Mouse (Mus musculus) CD4-positive, CD25-positive, alpha-beta regulatory T cell, adult 4 months (primary cell): ENCODE results near the gene Acin1. TPM values are rescaled to one million over a fixed set of nuclear protein-coding genes. Genes with fewer than 3 reads are reported as not detected.
A peak's percentile ranks its signal among the peaks of the same experiment; 100 is the strongest.

Experiments
- ATAC-seq: one replicate; pipeline ENCODE4 v1.8.0; 2017
- polyA plus RNA-seq, 2 experiments: library from polyadenylated mRNA; unstranded; fragments of 100-300 nt; shearing (Covaris generic); gene quantifications; one replicate each; pipeline ENCODE4 v1.2.1; 2017

The Acin1 gene
- polyA plus RNA-seq, 2 experiments from 2014 or later = 151 to 179 TPM

DNA sequence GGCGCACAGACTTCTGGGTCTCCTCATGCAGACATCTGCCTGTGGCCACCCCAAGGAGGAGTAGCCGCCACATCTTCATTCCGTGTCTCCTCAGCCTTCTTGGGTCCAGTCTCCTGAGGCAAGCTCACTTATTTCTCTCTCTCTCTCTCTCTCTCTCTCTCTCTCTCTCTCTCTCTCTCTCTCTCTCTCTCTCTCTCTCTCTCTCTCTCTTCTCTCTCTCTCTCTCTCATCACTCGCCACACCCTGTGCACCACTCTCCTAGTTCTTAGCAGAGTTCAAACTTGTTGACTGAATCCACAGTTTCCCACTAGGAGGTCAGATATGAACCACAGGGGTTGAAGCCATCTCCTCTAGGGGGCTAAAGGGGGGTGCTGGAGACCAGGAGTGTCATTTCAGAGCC is 12.0 kb upstream of the Acin1 start, which contains the start of gene Gm29776:
Gene Gm29776, minus strand, starts transcription at position 101 of the 400 bp plus-strand sequence.
- ATAC-seq = no peak

- no peak for ATAC-seq
These were observed 10.0 kb upstream of the Acin1 start for GRCm38 (mm10) chr14:54696752-54697151.

GRCm38 (mm10) chr14:54695042-54695441 is 8.3 kb upstream of the Acin1 start:
- no peak for ATAC-seq

- ATAC-seq = no peak
These were observed 520 bp upstream of the Acin1 start for GRCm38 (mm10) chr14:54687251-54687650.

- peak; percentile 25 for ATAC-seq
These were observed 639 bp downstream of the Acin1 start, which contains the start of gene 1700123O20Rik for GRCm38 (mm10) chr14:54686063-54686521. Gene 1700123O20Rik (plus strand): TSS chr14:54686216.

DNA sequence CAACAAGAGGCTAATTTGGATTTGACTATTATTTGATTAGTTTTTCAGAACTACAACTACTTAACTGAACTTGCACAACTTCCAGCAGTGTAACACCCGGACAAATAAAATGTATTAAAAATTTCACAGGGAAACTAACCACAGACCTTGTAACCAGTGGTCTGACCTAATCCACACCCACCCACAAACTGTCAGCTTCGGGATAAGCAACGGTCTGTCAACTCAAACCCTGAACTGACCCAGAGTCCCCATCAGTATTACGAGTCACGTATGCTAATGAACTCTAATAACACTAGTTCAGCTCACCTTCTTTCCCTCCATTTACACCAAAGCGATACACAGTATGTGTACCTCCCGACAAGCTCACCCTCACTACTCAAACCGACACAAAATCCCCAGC is 1.3 kb downstream of the Acin1 start:
- no peak for ATAC-seq

- ATAC-seq = no peak
These were observed 4.3 kb downstream of the Acin1 start for GRCm38 (mm10) chr14:54682396-54682795.

DNA sequence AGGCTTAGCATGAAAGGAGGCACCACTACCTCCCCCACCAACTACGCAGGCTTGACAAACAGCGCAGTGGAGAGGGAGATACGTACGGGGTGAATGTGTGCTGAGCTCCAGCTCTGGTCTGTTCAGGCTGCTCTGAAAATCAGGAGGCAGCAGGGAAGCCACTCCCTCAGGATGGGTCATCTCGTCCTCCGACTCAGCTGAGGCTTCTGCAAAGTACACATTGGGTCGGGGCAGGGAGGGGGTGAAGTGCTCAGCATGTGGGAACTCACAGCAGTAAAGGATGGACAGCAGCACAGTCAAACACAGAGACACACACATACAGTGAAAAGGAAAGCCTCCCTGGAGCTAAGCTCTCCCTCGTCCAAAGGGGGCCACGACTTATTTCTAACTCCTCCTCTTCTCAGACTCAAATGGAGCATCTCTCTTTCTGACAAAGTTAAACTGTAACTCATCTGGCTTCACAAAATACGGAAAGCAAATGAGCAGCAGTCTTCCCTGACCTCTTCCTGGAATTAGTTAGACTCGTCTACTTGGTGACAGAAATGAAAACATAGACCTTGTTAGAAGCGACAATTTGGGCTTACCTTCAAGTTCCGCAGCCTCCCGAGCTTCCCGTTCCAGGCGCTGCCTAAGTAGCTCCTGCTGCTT is 8.0 kb downstream of the Acin1 start:
- no peak for ATAC-seq

- no peak for ATAC-seq
These were observed 10.4 kb downstream of the Acin1 start for GRCm38 (mm10) chr14:54676290-54676689.

DNA sequence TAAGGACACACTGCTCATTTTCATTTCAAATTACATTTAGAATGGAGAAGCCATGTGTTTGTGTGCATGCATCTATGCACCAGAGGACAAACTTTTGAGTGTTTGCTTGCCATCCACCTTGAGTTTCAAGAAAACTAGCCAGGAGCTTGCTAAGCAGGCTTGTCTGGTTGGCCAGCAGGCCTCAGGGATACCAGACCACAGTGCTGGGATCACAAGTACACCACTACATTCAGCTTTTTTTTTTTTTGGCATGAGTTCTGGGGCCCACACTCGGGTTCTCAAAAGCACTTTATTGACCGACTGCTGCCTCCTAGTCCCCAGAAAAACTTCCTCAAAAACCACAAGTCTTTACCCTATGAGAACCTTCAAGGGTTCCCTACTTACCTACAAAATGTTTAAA is 12.4 kb downstream of the Acin1 start:
- ATAC-seq = no peak

GRCm38 (mm10) chr14:54669381-54669780 is 17.4 kb downstream of the Acin1 start:
- peak; percentile 39 for ATAC-seq

- no peak for ATAC-seq
These were observed 22.1 kb downstream of the Acin1 start for GRCm38 (mm10) chr14:54664477-54665222.

GRCm38 (mm10) chr14:54660009-54660408 is 26.7 kb downstream of the Acin1 start:
- no peak for ATAC-seq

GRCm38 (mm10) chr14:54653496-54653895 is 33.2 kb downstream of the Acin1 start:
- peak; percentile 91 for ATAC-seq

GRCm38 (mm10) chr14:54652787-54653186 is 33.9 kb downstream of the Acin1 start:
- no peak for ATAC-seq

- ATAC-seq = no peak
These were observed 35.2 kb downstream of the Acin1 start for GRCm38 (mm10) chr14:54651556-54651955.

DNA sequence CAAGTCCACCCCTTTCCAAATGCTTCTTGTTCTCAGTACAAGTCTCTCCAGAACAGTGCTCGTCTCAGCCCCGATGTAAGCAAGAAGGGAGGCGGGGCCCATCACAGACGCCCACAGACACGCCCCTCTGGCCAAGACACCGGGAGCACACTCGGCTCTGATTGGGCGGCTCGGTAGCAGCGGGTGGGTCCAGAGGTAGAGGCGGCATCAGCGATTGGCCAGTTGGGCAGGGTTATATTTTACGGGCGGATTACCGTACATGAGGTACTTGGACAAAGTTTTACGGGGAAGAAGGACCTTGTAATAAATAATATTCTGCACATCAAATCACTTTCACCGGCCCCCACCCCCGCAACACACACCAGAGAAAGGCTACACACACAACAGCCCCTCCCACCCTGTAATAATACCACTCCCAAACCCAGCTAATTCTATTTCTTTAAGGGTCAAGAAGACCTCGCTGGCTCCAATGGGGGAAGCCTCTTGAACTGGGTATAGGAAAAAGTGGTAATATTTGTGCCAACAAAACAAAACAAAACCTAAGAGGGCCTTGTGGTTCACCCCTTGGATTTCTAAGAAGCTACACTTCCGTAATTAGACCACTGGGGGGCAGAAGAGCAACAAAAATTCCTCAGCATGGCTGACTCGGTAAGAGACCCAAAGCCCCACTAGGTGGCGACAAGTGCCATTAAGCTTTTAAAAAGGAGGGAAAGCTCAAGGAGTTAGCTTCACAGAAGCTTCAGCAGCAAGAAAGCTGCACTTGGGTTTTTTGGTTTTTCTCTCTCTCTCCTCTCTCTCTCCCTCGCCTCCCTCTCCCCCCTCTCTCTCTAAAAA is 35.9 kb downstream of the Acin1 start:
- ATAC-seq = peak; percentile 73

GRCm38 (mm10) chr14:54647900-54648299 is 38.8 kb downstream of the Acin1 start:
- ATAC-seq = no peak

DNA sequence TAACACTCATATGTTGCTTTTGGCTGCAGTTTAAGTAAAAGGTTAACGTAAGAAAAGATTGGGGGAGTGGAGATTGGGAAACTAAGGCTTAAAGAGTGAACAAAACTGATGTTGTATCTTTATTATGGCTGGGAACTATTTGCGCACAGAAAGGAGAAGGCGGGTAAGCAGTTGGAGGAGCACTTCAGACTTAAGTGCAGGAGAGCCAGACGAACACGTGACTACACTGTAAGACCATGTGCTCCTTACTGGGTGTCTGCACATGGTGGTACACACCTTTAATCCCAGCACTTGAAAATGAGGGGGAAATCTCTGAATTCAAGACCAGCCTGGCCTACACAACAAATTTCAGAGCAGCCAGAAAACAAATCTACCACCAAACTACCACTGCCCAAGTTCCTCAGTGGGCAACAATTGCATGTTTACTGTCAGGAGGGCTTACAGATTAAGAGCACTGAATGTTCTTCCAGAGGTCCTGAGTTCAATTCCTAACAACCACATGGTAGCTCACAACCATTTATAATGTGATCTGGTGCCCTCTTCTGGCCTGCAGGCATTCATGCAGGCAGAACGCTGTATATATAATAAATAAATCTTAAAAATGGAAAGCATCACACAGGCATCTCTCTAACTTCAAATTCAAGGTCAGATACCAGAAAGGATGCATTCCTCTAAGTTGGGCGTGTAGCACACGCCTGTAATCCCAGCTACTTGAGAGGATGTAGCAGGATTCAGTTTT is 39.7 kb downstream of the Acin1 start:
- ATAC-seq = no peak

GRCm38 (mm10) chr14:54646455-54646854 is 40.3 kb downstream of the Acin1 start:
- ATAC-seq = no peak

DNA sequence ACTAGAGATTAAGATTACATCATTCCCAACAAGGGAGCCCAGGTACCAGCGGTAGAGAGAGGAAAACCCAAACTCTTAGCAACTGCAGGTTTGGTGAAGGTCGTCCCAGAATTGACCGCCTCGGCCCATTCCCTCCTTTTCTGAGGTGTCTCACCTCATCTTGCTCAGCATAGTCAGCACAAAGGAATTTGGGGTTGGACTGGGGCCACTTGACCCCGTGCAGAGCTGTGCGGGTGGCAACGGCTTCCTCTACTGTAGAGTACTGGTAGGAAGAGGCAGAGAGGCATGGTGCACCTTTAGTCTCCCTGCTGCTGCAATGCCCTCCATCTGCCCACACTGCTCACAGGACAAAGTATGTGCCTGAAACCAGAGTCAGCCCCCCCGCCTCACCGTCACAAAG is 42.4 kb downstream of the Acin1 start:
- no peak for ATAC-seq

GRCm38 (mm10) chr14:54643011-54643410 is 43.7 kb downstream of the Acin1 start:
- no peak for ATAC-seq
